Mouse (Mus musculus) heart, embryonic 12.5 days (tissue): ENCODE data around the gene C1ql3. TPM values are rescaled to one million over a fixed set of nuclear protein-coding genes. Genes with fewer than 3 reads are reported as not detected.

Experiments used
- polyA plus RNA-seq: library from polyadenylated mRNA; unstranded; fragments of >200 nt; fragmentation: Nextera tagmentation; extraction: Ambion mirVana; gene quantifications from 2 replicates; pipeline ENCODE4 v1.2.1, GENCODE M21; 2016

Gene C1ql3
- polyA plus RNA-seq, 1 experiment from 2014 or later: 1.5 TPM

Other genes with a start within 250 kb of the C1ql3 start
- gene Pter, start 87.8 kb downstream of the C1ql3 start, polyA plus RNA-seq: 38.3 and 38.8 TPM in 2 replicates